In genomic region chr1:183072263-183073050, GRCm38 (mm10) we compare ENCODE assay signal across 9 mouse cellular contexts.
DNase-seq lines count a peak whose midpoint lies in the region; ATAC-seq and TF ChIP-seq lines count a peak whose summit lies in the region.
"Had no signal": no experiment of that assay in that cellular context is flagged by ENCODE, and none has a peak within 500 bp of the region (broad histone marks: within the 10 kb centered on the region; RNA-seq: fewer than 3 reads in every experiment).

No protein-coding gene starts in this region.

- no peaks in the 10 kb centered on the region for H3K9me3 ChIP-seq in kidney, embryonic 16.5 days (ENCODE audit: low read length)
- H3K9me3 ChIP-seq in midbrain, embryonic 14.5 days (ENCODE audit: control insufficient read depth, low read length) = no peaks in the 10 kb centered on the region
- H3K9me3 ChIP-seq: neural tube, embryonic 12.5 days had no signal

- H3K4me1 ChIP-seq in kidney, embryonic 16.5 days (ENCODE audit: insufficient read depth, low read length) = peaks cover 21% of the 10 kb centered on the region; the same call in 1 of the 2 replicates
- H3K4me1 ChIP-seq in midbrain, embryonic 14.5 days (ENCODE audit: control insufficient read depth, insufficient read depth, low read length) = peaks cover 7% of the 10 kb centered on the region; the same call in 1 of the 2 replicates

- H3K79me2 ChIP-seq in myocyte (ENCODE audit: control insufficient read depth, insufficient read depth) = no peaks in the 10 kb centered on the region

- no peaks in the 10 kb centered on the region for H3K27me3 ChIP-seq in kidney, embryonic 16.5 days (ENCODE audit: insufficient read depth, low read length)
- H3K27me3 ChIP-seq in myocyte (ENCODE audit: control insufficient read depth, insufficient read depth, insufficient read length) = no peaks in the 10 kb centered on the region
- no peaks in the 10 kb centered on the region for H3K27me3 ChIP-seq in midbrain, embryonic 14.5 days (ENCODE audit: control insufficient read depth, insufficient read depth, low read length)
- H3K27me3 ChIP-seq: neural tube, embryonic 12.5 days had no signal

- peak; percentile 20 for DNase-seq in adrenal gland, adult 8-10 months
- no peak for DNase-seq in adrenal gland, adult 18-20 months (ENCODE audit: low spot score in 2 of 2)
- DNase-seq in heart, adult 9 months (ENCODE audit: low spot score in 2 of 2) = peak; percentile 89 to 93
- DNase-seq in neural tube, embryonic 10.5 days (ENCODE audit: extremely low spot score, low spot score) = no peak
- DNase-seq in midbrain, embryonic 14.5 days = no peak
- DNase-seq in cerebellum, postnatal 4 days (ENCODE audit: low spot score in 2 of 2) = no peak

- H3ac ChIP-seq in myocyte (ENCODE audit: control insufficient read depth, insufficient read length) = no peak overlapping the region

- ATAC-seq in kidney, embryonic 16.5 days (ENCODE audit: low FRiP score, low TSS enrichment) = peak; percentile 79
- ATAC-seq in midbrain, embryonic 14.5 days (ENCODE audit: low FRiP score, low TSS enrichment) = no peak

- H3K36me3 ChIP-seq in kidney, embryonic 16.5 days (ENCODE audit: insufficient read depth, low read length) = no peaks in the 10 kb centered on the region
- H3K36me3 ChIP-seq in myocyte (ENCODE audit: control insufficient read depth, insufficient read depth) = no peaks in the 10 kb centered on the region
- H3K36me3 ChIP-seq in midbrain, embryonic 14.5 days (ENCODE audit: control insufficient read depth, insufficient read depth, low read length) = no peaks in the 10 kb centered on the region
- H3K36me3 ChIP-seq: neural tube, embryonic 12.5 days had no signal

- H3K4me3 ChIP-seq in kidney, embryonic 16.5 days (ENCODE audit: low read length) = no peak overlapping the region
- no peak overlapping the region for H3K4me3 ChIP-seq in myocyte
- H3K4me3 ChIP-seq in midbrain, embryonic 14.5 days (replicated peaks; ENCODE audit: low read depth, low read length) = no peak overlapping the region
- H3K4me3 ChIP-seq: neural tube, embryonic 12.5 days had no signal

- peak overlapping the region; percentile 67 for H3K27ac ChIP-seq in kidney, embryonic 16.5 days (ENCODE audit: low read length)
- H3K27ac ChIP-seq in midbrain, embryonic 14.5 days (replicated peaks; ENCODE audit: low read depth, low read length) = no peak overlapping the region
- H3K27ac ChIP-seq: neural tube, embryonic 12.5 days had no signal

- peak overlapping the region; percentile 46 for H3K9ac ChIP-seq in kidney, embryonic 16.5 days (replicated peaks; ENCODE audit: low read length)
- H3K9ac ChIP-seq in midbrain, embryonic 14.5 days (replicated peaks; ENCODE audit: low read length) = no peak overlapping the region
- H3K9ac ChIP-seq: neural tube, embryonic 12.5 days had no signal

- 57% methylated on average over 12 of the region's 12 CpGs for WGBS in kidney, embryonic 16.5 days
- WGBS in midbrain, embryonic 14.5 days = 74% methylated on average over 12 of the region's 12 CpGs

- H3K4me2 ChIP-seq in kidney, embryonic 16.5 days (replicated peaks; ENCODE audit: low read depth, low read length) = no peak overlapping the region
- H3K4me2 ChIP-seq in myocyte (ENCODE audit: low read depth) = peak overlapping the region; percentile 12
- no peak overlapping the region for H3K4me2 ChIP-seq in midbrain, embryonic 14.5 days (ENCODE audit: low read length)
- H3K4me2 ChIP-seq: neural tube, embryonic 12.5 days had no signal

- TF ChIP-seq POLR2A in myocyte (IDR thresholded peaks at IDR 0.05; ENCODE audit: insufficient read length, low read depth) = no peak

TF ChIP-seq in myocyte, 11 proteins besides CTCF, POLR2A, EP300 and RAD21:
- no peak for TF ChIP-seq SRF (IDR thresholded peaks at IDR 0.05; ENCODE audit: control insufficient read depth, insufficient read length, low read depth)
- peak in 2 of 3 experiments; percentile 70 to 80 for TF ChIP-seq MYOD1 (IDR thresholded peaks at IDR 0.05; ENCODE audit: control insufficient read depth in 1 of 3, insufficient read length in 2 of 3, low read depth in 2 of 3)
- no peak for TF ChIP-seq CEBPB (IDR thresholded peaks at IDR 0.05; ENCODE audit: insufficient read depth, poor library complexity, severe bottlenecking)
- TF ChIP-seq USF1 (IDR thresholded peaks at IDR 0.05; ENCODE audit: low read depth) = no peak
- no peak for TF ChIP-seq MAX (IDR thresholded peaks at IDR 0.05; ENCODE audit: low read depth)
- TF ChIP-seq POLR2AphosphoS2 (IDR thresholded peaks at IDR 0.05; ENCODE audit: insufficient read length, low read depth) = no peak
- peak in 1 of 3 experiments; percentile 35 for TF ChIP-seq MYOG (IDR thresholded peaks at IDR 0.05; ENCODE audit: control insufficient read depth in 1 of 3, insufficient read depth in 1 of 3, insufficient read length in 2 of 3, low read depth in 2 of 3)
- no peak for TF ChIP-seq TCF3 (IDR thresholded peaks at IDR 0.05; ENCODE audit: insufficient read length, low read depth)
- TF ChIP-seq REST (IDR thresholded peaks at IDR 0.05; ENCODE audit: insufficient read depth, insufficient read length) = no peak
- TF ChIP-seq TCF12 (IDR thresholded peaks at IDR 0.05; ENCODE audit: insufficient read depth, poor library complexity, severe bottlenecking) = no peak
- no peak for TF ChIP-seq E2F4 (IDR thresholded peaks at IDR 0.05; ENCODE audit: insufficient read depth)
TF ChIP-seq in myocyte: peak in this region for 2.

Comparison
In these comparisons a context has a peak if more than half of its experiments do, and no peak if none do; other contexts are left out.
1. DNase-seq: peak in adrenal gland, adult 8-10 months (single experiment) and heart, adult 9 months (2 of 2); none in adrenal gland, adult 18-20 months (0 of 2), neural tube, embryonic 10.5 days (single experiment), midbrain, embryonic 14.5 days (single experiment) and cerebellum, postnatal 4 days (0 of 2).